Mouse (Mus musculus) cerebellum, postnatal 4 days (tissue): ENCODE results near the gene Kcnn3.

Experiments
- DNase-seq, 2 experiments: peaks; one replicate each; pipeline ENCODE4 v3.0.0; 2022; ENCODE audit warnings: low spot score in 2 of 2, mixed read lengths in 1 of 2

The Kcnn3 gene

GRCm38 (mm10) chr3:89519894-89520293, at the start of gene Kcnn3:
Gene Kcnn3, plus strand, starts transcription at chr3:89520164.
- DNase-seq = peak; percentile 73 to 86

GRCm38 (mm10) chr3:89472280-89472679, 47.7 kb upstream of the Kcnn3 start:
- DNase-seq = no peak

GRCm38 (mm10) chr3:89473838-89474237, 46.1 kb upstream of the Kcnn3 start:
- DNase-seq = no peak

GRCm38 (mm10) chr3:89479055-89479454, 40.9 kb upstream of the Kcnn3 start:
- DNase-seq = no peak

- peak in 1 of 2 experiments; percentile 19 for DNase-seq
Measured at GRCm38 (mm10) chr3:89481488-89481887, 38.5 kb upstream of the Kcnn3 start.

- DNase-seq = no peak
Measured at GRCm38 (mm10) chr3:89482249-89482648, 37.7 kb upstream of the Kcnn3 start.

- DNase-seq = peak; percentile 59 to 68
Measured at GRCm38 (mm10) chr3:89484766-89485524, 35.0 kb upstream of the Kcnn3 start.

- no peak for DNase-seq
Measured at GRCm38 (mm10) chr3:89486111-89486510, 33.9 kb upstream of the Kcnn3 start.

- DNase-seq = no peak
Measured at GRCm38 (mm10) chr3:89486916-89487702, 32.9 kb upstream of the Kcnn3 start.

GRCm38 (mm10) chr3:89490790-89491189, 29.2 kb upstream of the Kcnn3 start:
- DNase-seq = no peak

GRCm38 (mm10) chr3:89491559-89491958, 28.4 kb upstream of the Kcnn3 start:
- no peak for DNase-seq

GRCm38 (mm10) chr3:89492701-89493151, 27.2 kb upstream of the Kcnn3 start:
- DNase-seq = no peak

GRCm38 (mm10) chr3:89494630-89495029, 25.3 kb upstream of the Kcnn3 start:
- no peak for DNase-seq

- no peak for DNase-seq
Measured at GRCm38 (mm10) chr3:89496366-89496765, 23.6 kb upstream of the Kcnn3 start.

- DNase-seq = no peak
Measured at GRCm38 (mm10) chr3:89499696-89500095, 20.3 kb upstream of the Kcnn3 start.

- DNase-seq = no peak
Measured at GRCm38 (mm10) chr3:89501486-89501885, 18.5 kb upstream of the Kcnn3 start.

GRCm38 (mm10) chr3:89502551-89502950, 17.4 kb upstream of the Kcnn3 start:
- DNase-seq = no peak

- no peak for DNase-seq
Measured at GRCm38 (mm10) chr3:89508041-89508440, 11.9 kb upstream of the Kcnn3 start.

- DNase-seq = peak; percentile 62 to 71
Measured at GRCm38 (mm10) chr3:89510979-89511378, 9.0 kb upstream of the Kcnn3 start.

GRCm38 (mm10) chr3:89511400-89511799, 8.6 kb upstream of the Kcnn3 start:
- DNase-seq = no peak

- DNase-seq = peak in 1 of 2 experiments; percentile 17
Measured at GRCm38 (mm10) chr3:89512225-89512624, 7.7 kb upstream of the Kcnn3 start.

GRCm38 (mm10) chr3:89515444-89515843, 4.5 kb upstream of the Kcnn3 start:
- DNase-seq = no peak

GRCm38 (mm10) chr3:89516321-89516720, 3.6 kb upstream of the Kcnn3 start:
- no peak for DNase-seq
